Mouse (Mus musculus) heart, embryonic 11.5 days (tissue): ENCODE data around the gene Tbc1d16. TPM values are rescaled to one million over a fixed set of nuclear protein-coding genes. Genes with fewer than 3 reads are reported as not detected.

Experiments used
- ATAC-seq: fragments of 200-750 bp; cut with Nextera tagmentation; replicated peaks from 2 replicates; pipeline ENCODE4 v1.8.0; 2017; ENCODE audit warnings: moderate library complexity; ENCODE audit not compliant: insufficient number of reproducible peaks, low FRiP score, low TSS enrichment
- H3K27ac ChIP-seq: fragments of 300-500 bp; sonication (generic); 2 replicates; pipeline ENCODE4 v1.5.1; 2014; ENCODE audit warnings: mild to moderate bottlenecking, low read depth, low read length
- H3K27me3 ChIP-seq: fragments of 300-500 bp; sonication (generic); 2 replicates; pipeline ENCODE4 v1.6.1; 2014; ENCODE audit warnings: mild to moderate bottlenecking, low read length, mixed read lengths; ENCODE audit not compliant: control insufficient read depth, insufficient read depth
- H3K36me3 ChIP-seq: fragments of 300-500 bp; sonication (generic); 2 replicates; pipeline ENCODE4 v1.6.1; 2014; ENCODE audit warnings: mild to moderate bottlenecking, low read length, moderate library complexity, mixed read lengths; ENCODE audit not compliant: control insufficient read depth, insufficient read depth
- H3K4me1 ChIP-seq: fragments of 300-500 bp; sonication (generic); 2 replicates; pipeline ENCODE4 v1.6.1; 2014; ENCODE audit warnings: low read length; ENCODE audit not compliant: control insufficient read depth, insufficient read depth
- H3K4me2 ChIP-seq: fragments of 300-500 bp; sonication (generic); 2 replicates; pipeline ENCODE4 v1.6.1; 2014; ENCODE audit warnings: mild to moderate bottlenecking, moderate library complexity
- H3K4me3 ChIP-seq: fragments of 300-500 bp; sonication (generic); 2 replicates; pipeline ENCODE4 v1.5.1; 2014; ENCODE audit warnings: low read depth, low read length
- H3K9ac ChIP-seq: fragments of 300-500 bp; sonication (generic); 2 replicates; pipeline ENCODE4 v1.6.1; 2014; ENCODE audit warnings: mild to moderate bottlenecking, low read depth, low read length, moderate library complexity
- H3K9me3 ChIP-seq: fragments of 300-500 bp; sonication (generic); replicated peaks from 2 replicates; pipeline ENCODE4 v1.6.1; 2016; ENCODE audit warnings: low read length; ENCODE audit not compliant: control insufficient read depth
- WGBS: fragments of 180-500 bp; shearing (Covaris S2); extraction: QIAGEN DNeasy Blood & Tissue Kit; methylation state at CpG from one replicate; pipeline ENCODE4 v1.1.7; 2014; ENCODE audit not compliant: insufficient replicate concordance; 5-methylcytosine and 5-hydroxymethylcytosine counted together
- polyA plus RNA-seq: library from polyadenylated mRNA; unstranded; fragments of >200 nt; fragmentation: Nextera tagmentation; extraction: Ambion mirVana; gene quantifications from 2 replicates; pipeline ENCODE4 v1.2.1, GENCODE M21; 2014

The Tbc1d16 gene
- polyA plus RNA-seq, 1 experiment from 2014 or later: 4.7 TPM

DNA sequence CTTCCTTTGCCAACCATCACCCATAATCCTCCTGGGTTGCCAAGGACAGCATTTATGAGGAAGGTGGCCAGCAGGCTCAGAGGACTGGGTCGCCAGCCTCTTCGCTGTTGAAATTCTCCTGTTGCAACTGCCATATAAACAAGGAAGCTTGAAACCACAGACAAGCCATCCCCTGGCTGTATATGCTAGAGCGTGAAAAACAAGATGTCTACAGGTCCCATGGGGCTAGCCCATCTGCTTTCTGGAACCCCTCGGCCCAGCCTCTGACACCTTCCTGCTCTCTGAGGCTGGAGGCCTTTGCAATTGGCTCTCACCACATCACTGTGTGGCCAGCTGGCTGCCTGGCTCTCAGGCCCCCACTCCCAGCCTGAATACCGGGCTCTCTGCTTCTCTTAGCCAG lies 105.9 kb downstream of the Tbc1d16 start:
- Histone ChIP-seq H3K4me1 (peaks cover 30% of the 10 kb centered on the region), H3K4me2 (no peak overlapping the region), H3K36me3 (no peaks in the 10 kb centered on the region), H3K27me3 (peaks cover 8% of the 10 kb centered on the region; the same call in 1 of the 2 replicates), H3K9ac (no peak overlapping the region), H3K4me3 (no peak overlapping the region), H3K9me3 (no peaks in the 10 kb centered on the region), H3K27ac (no peak overlapping the region)
- WGBS: 74% methylated on average over 5 of the region's 5 CpGs
- no peak for ATAC-seq

DNA sequence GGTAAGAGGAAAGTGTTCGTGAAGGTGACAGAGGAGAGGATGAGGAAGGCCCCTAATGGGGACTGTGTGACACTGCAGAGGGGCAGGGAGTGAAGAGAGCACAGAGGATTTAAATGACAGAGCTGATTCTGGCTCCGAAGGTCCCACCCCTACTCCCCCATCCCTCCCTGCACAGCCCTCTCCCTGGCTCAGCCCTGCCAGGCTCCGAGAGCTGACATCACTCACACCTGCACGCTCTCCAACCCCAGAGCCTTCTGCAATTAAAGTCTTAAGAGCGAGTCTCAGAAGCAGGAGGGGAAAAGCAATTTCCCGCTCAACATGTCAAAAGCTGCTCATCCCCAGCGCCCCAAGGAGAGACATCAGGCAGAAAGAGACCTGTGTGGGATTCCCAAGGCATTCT lies 109.4 kb downstream of the Tbc1d16 start:
- H3K9ac ChIP-seq: no peak overlapping the region
- 24% methylated on average over 7 of the region's 7 CpGs for WGBS
- no peak for ATAC-seq

DNA sequence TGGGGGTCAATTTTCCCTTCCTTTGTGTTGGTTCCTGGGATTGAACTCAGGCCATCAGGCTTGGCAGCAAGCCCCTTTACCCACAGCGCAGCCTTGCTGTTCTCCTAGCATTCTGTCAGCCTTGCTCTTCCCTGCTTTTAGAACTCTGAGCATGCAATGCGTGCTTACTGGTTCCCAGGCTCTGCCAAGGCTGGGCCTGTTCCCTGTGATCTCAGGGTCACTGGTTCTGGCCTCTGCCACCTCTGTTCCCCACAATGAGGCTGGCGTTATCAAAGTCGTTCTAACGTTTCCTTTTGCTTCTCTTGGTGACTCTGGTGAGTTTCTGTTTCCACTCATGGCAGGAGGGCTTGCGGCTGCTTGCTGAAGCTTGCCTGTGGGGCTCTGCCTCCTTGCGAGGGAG lies 110.4 kb downstream of the Tbc1d16 start:
- ATAC-seq: no peak
- H3K36me3 ChIP-seq: no peaks in the 10 kb centered on the region
- H3K27me3 ChIP-seq: peaks cover 8% of the 10 kb centered on the region
- no peak overlapping the region for H3K9ac ChIP-seq
- no peak overlapping the region for H3K4me2 ChIP-seq
- H3K4me3 ChIP-seq: no peak overlapping the region
- H3K27ac ChIP-seq: no peak overlapping the region
- H3K4me1 ChIP-seq: peaks cover 14% of the 10 kb centered on the region
- no peaks in the 10 kb centered on the region for H3K9me3 ChIP-seq
- 57% methylated on average over 7 of the region's 7 CpGs for WGBS

More for the DNA sequence above, 109.4 kb downstream of the Tbc1d16 start:
- Histone ChIP-seq H3K4me1 (peaks cover 14% of the 10 kb centered on the region), H3K9me3 (no peaks in the 10 kb centered on the region), H3K36me3 (no peaks in the 10 kb centered on the region), H3K4me2 (no peak overlapping the region), H3K27me3 (peaks cover 8% of the 10 kb centered on the region), H3K4me3 (no peak overlapping the region), H3K27ac (no peak overlapping the region)

DNA sequence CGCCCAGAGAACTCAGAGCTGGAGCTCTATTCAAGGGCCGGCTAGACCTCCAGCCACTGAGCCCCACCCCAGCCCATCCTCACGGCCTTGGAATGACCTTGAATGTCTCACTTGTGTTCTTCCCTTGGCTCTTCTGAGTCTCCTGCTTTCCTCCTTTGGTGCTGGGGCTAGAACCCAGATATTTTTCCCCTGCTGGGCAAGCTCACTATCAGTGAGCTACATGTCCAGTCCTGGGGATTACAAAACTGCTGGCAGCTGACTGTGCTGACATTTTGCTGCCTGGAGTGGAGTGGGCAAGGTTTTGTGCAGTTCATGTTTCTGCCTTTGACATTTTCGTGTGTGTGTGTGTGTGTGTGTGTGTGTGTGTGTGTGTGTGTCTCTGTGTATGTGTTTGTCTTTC lies 111.3 kb downstream of the Tbc1d16 start:
- ATAC-seq: no peak
- H3K4me1 ChIP-seq: peaks cover 14% of the 10 kb centered on the region
- H3K4me2 ChIP-seq: no peak overlapping the region
- no peaks in the 10 kb centered on the region for H3K9me3 ChIP-seq
- H3K36me3 ChIP-seq: no peaks in the 10 kb centered on the region
- H3K27ac ChIP-seq: no peak overlapping the region
- WGBS: 58% methylated on average over 4 of the region's 4 CpGs
- H3K27me3 ChIP-seq: peaks cover 5% of the 10 kb centered on the region
- H3K4me3 ChIP-seq: no peak overlapping the region
- H3K9ac ChIP-seq: no peak overlapping the region

DNA sequence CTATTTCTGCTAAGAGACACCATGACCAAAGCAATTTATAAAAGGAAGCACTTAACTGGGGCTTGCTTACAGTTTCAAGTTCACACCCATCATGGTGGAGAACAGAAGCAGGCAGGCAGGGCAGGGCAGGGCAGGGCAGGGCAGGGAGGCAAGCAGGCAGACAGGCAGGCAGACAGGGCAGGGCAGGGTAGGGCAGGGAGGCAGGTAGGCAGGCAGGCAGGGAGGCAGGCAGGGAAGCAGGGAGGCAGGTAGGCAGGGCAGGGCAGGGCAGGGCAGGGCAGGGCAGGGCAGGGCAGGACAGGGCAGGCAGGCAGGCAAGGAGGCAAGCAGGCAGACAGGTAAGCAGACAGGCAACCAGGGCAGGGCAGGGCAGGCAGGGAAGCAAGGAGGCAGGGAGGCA lies 115.6 kb downstream of the Tbc1d16 start:
- ATAC-seq: no peak

DNA sequence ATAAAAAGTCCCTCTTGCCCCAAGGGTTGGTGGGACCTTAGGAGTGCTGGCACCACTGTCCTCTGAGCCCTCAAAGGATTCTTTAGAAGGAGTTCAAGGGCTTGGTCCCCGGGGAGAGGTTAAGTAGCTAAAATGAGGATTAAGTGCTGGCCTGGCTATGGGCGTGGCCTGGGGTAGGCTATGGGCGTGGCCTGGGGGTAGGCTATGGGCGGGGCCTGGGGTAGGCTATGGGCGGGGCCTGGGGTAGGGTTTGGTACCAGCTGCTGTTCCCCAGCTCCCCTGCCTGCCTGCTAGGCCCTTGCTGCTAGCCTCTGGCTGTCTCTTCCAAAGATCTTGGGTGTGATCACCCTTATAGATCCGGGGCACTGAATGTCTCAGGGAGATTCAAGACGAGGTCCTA lies 117.0 kb downstream of the Tbc1d16 start:
- peaks cover 2% of the 10 kb centered on the region; the same call in 1 of the 2 replicates for H3K27me3 ChIP-seq
- H3K4me3 ChIP-seq: no peak overlapping the region
- H3K27ac ChIP-seq: no peak overlapping the region
- no peaks in the 10 kb centered on the region for H3K36me3 ChIP-seq
- 7% methylated on average over 7 of the region's 7 CpGs for WGBS
- H3K4me1 ChIP-seq: peaks cover 2% of the 10 kb centered on the region; the same call in 1 of the 2 replicates
- H3K4me2 ChIP-seq: no peak overlapping the region
- H3K9me3 ChIP-seq: no peaks in the 10 kb centered on the region
- ATAC-seq: no peak
- H3K9ac ChIP-seq: no peak overlapping the region

More for the DNA sequence above, 115.6 kb downstream of the Tbc1d16 start:
- Histone ChIP-seq H3K4me1 (peaks cover 3% of the 10 kb centered on the region; the same call in 1 of the 2 replicates), H3K36me3 (no peaks in the 10 kb centered on the region), H3K27ac (no peak overlapping the region), H3K9ac (no peak overlapping the region), H3K27me3 (peaks cover 2% of the 10 kb centered on the region; the same call in 1 of the 2 replicates), H3K9me3 (no peaks in the 10 kb centered on the region), H3K4me2 (no peak overlapping the region), H3K4me3 (no peak overlapping the region)

DNA sequence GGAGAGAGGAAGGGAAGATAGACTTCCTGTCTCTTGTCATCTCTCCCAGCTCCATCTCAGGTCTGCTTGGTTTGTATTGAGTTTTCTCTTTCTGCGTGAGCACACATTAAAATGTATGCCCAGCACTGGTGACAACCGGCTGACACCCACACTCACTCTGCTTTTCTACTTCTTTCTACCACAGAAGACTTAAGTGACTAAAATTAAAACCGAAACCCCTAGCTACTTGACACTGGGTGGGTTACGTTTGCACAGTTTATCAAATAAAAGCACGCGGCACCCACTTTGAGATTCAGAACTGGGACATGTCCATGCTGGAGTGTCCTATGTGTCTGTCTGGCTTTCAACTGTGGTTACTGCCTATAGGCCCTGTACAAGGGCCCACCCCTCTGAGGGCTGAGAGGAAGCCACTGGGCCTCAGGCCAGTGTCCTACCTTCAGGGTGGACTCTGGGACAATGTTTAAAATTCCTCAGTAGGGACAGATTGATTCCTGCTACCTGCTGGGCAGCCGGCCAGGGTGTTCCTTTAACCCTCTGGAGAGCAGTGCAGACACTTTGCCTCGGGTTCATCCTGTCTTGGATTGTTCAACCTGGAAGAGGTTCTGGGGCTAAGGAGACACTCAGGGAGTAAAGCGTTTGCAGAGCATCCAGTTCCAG lies 118.8 kb downstream of the Tbc1d16 start:
- Histone ChIP-seq H3K9ac (no peak overlapping the region), H3K27me3 (no peaks in the 10 kb centered on the region), H3K27ac (no peak overlapping the region), H3K9me3 (no peaks in the 10 kb centered on the region), H3K4me2 (no peak overlapping the region), H3K4me1 (peaks cover 12% of the 10 kb centered on the region), H3K36me3 (no peaks in the 10 kb centered on the region), H3K4me3 (no peak overlapping the region)
- 73% methylated on average over 9 of the region's 9 CpGs for WGBS
- ATAC-seq: no peak

DNA sequence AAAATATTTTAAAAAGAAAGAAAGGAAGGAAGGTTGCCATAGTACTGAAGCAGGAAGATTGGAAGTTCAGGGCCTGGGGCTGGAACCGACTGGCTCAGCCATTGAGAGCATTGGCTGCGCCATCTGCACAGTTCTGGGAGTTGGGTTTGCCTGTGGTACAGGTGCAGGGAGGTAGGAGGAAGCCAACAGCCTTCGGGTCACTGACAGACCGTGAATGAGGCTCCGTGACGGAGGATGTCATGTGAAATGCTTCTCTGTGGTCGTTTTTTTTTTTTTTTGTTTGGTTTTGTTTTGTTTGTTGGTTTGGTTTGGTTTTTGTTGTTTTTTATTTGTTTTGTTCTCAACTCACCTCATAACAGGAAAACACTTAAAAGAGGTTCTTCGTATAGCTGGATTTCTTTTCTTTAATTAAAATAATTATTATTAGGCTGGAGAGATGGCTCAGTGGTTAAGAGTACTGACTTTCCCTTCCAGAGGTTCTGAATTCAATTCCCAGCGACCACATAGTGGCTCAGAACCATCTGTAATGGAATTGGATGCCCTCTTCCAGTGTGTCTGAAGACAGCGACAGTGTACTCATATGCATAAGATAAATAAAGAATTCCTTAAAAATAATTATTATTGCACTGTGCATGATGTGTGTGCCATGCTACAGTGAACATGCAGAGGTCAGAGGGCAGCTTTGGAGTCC lies 119.6 kb downstream of the Tbc1d16 start:
- Histone ChIP-seq H3K27me3 (no peaks in the 10 kb centered on the region), H3K4me1 (peaks cover 12% of the 10 kb centered on the region), H3K36me3 (no peaks in the 10 kb centered on the region), H3K9me3 (no peaks in the 10 kb centered on the region), H3K4me2 (no peak overlapping the region), H3K4me3 (no peak overlapping the region), H3K27ac (no peak overlapping the region), H3K9ac (no peak overlapping the region)
- 73% methylated on average over 10 of the region's 10 CpGs for WGBS
- no peak for ATAC-seq
